In genomic region chr11:109126482-109126881, GRCm38 (mm10) we compare ENCODE assay signal across 13 mouse cellular contexts. TPM values are rescaled to one million over a fixed set of nuclear protein-coding genes. Genes with fewer than 3 reads are reported as not detected.
DNase-seq lines count a peak whose midpoint lies in the region; ATAC-seq and TF ChIP-seq lines count a peak whose summit lies in the region.
"Had no signal": no experiment of that assay in that cellular context is flagged by ENCODE, and none has a peak within 500 bp of the region (broad histone marks: within the 10 kb centered on the region; RNA-seq: fewer than 3 reads in every experiment).

No protein-coding gene starts in this region.

- no peak overlapping the region for H3K4me2 ChIP-seq in hindbrain, postnatal 0 days (ENCODE audit: low read depth, low read length)
- no peak overlapping the region for H3K4me2 ChIP-seq in hindbrain, embryonic 14.5 days (replicated peaks)
- H3K4me2 ChIP-seq in heart, embryonic 12.5 days: no peak overlapping the region
- H3K4me2 ChIP-seq: intestine, embryonic 15.5 days had no signal

- H3K9ac ChIP-seq in hindbrain, postnatal 0 days (replicated peaks; ENCODE audit: low read length): no peak overlapping the region
- no peak overlapping the region for H3K9ac ChIP-seq in hindbrain, embryonic 14.5 days
- no peak overlapping the region for H3K9ac ChIP-seq in heart, embryonic 12.5 days
- H3K9ac ChIP-seq: intestine, embryonic 15.5 days had no signal

- no peaks in the 10 kb centered on the region for H3K27me3 ChIP-seq in hindbrain, postnatal 0 days (ENCODE audit: insufficient read depth, low read length)
- H3K27me3 ChIP-seq in hindbrain, embryonic 14.5 days (ENCODE audit: control insufficient read depth, insufficient read depth, low read length): no peaks in the 10 kb centered on the region
- 0 out of 2 replicates have a peak, but pooled peaks cover 11% of the 10 kb centered on the region for H3K27me3 ChIP-seq in heart, embryonic 12.5 days (replicated peaks)
- H3K27me3 ChIP-seq: intestine, embryonic 15.5 days had no signal

- DNase-seq in hindbrain, postnatal 0 days (ENCODE audit: low spot score): no peak
- DNase-seq in hindbrain, embryonic 14.5 days (ENCODE audit: low spot score): no peak
- peak; percentile 32 for DNase-seq in adrenal gland, adult 8-10 months
- peak; percentile 24 for DNase-seq in lung, postnatal 25 days (ENCODE audit: low spot score)
- DNase-seq in frontal cortex, postnatal 14 days (ENCODE audit: low spot score in 2 of 2): no peak
- no peak for DNase-seq in adipocyte (ENCODE audit: low spot score)
- DNase-seq: cerebellum, postnatal 36 days had no signal

- 71% methylated on average over 7 of the region's 7 CpGs for WGBS in hindbrain, postnatal 0 days
- 72% methylated on average over 7 of the region's 7 CpGs for WGBS in hindbrain, embryonic 14.5 days
- 38% methylated on average over 7 of the region's 7 CpGs for WGBS in heart, embryonic 12.5 days

- ATAC-seq in hindbrain, postnatal 0 days: no peak
- ATAC-seq in hindbrain, embryonic 14.5 days (ENCODE audit: low FRiP score): no peak
- peak; percentile 61; the same call in 1 of the 2 replicates for ATAC-seq in heart, embryonic 12.5 days (ENCODE audit: insufficient number of reproducible peaks, low FRiP score)
- no peak for ATAC-seq in megakaryocyte progenitor cell, adult 5-6 weeks (replicated peaks; ENCODE audit: poor library complexity)
- ATAC-seq: intestine, embryonic 15.5 days had no signal

- no peak for TF ChIP-seq CTCF in hindbrain, postnatal 0 days (IDR thresholded peaks at IDR 0.05; ENCODE audit: low read depth)

- H3K9me3 ChIP-seq in hindbrain, postnatal 0 days (ENCODE audit: low read length): peaks cover 3% of the 10 kb centered on the region; the same call in 1 of the 2 replicates
- H3K9me3 ChIP-seq in hindbrain, embryonic 14.5 days (ENCODE audit: control insufficient read depth, low read length): 0 out of 2 replicates have a peak, but pooled peaks cover 7% of the 10 kb centered on the region
- H3K9me3 ChIP-seq in heart, embryonic 12.5 days (replicated peaks): 0 out of 2 replicates have a peak, but pooled peaks cover 2% of the 10 kb centered on the region
- H3K9me3 ChIP-seq: intestine, embryonic 15.5 days had no signal

- H3K27ac ChIP-seq in hindbrain, postnatal 0 days: peak overlapping the region; percentile 36; the same call in 1 of the 2 replicates
- H3K27ac ChIP-seq in hindbrain, embryonic 14.5 days: no peak overlapping the region
- no peak overlapping the region for H3K27ac ChIP-seq in heart, embryonic 12.5 days (ENCODE audit: poor library complexity, severe bottlenecking)
- H3K27ac ChIP-seq: intestine, embryonic 15.5 days had no signal

- no peaks in the 10 kb centered on the region for H3K36me3 ChIP-seq in hindbrain, postnatal 0 days (ENCODE audit: insufficient read depth, low read length)
- no peaks in the 10 kb centered on the region for H3K36me3 ChIP-seq in hindbrain, embryonic 14.5 days (replicated peaks; ENCODE audit: control insufficient read depth, insufficient read depth)
- H3K36me3 ChIP-seq in heart, embryonic 12.5 days: no peaks in the 10 kb centered on the region
- H3K36me3 ChIP-seq: intestine, embryonic 15.5 days had no signal

- no peak overlapping the region for H3K4me3 ChIP-seq in hindbrain, postnatal 0 days (ENCODE audit: low read length)
- no peak overlapping the region for H3K4me3 ChIP-seq in hindbrain, embryonic 14.5 days (replicated peaks; ENCODE audit: low read length)
- H3K4me3 ChIP-seq in heart, embryonic 12.5 days: no peak overlapping the region
- H3K4me3 ChIP-seq: intestine, embryonic 15.5 days had no signal

- no peaks in the 10 kb centered on the region for H3K4me1 ChIP-seq in hindbrain, postnatal 0 days (ENCODE audit: insufficient read depth, low read length)
- H3K4me1 ChIP-seq in hindbrain, embryonic 14.5 days (replicated peaks; ENCODE audit: control insufficient read depth, insufficient read depth, low read length): no peaks in the 10 kb centered on the region
- H3K4me1 ChIP-seq in heart, embryonic 12.5 days (replicated peaks): no peaks in the 10 kb centered on the region
- H3K4me1 ChIP-seq: intestine, embryonic 15.5 days had no signal

RNA-seq across cellular contexts. Expression of gene E030025P04Rik, which starts 17.7 kb away (rescaled TPM):
- not detected in 2 replicates for total RNA-seq in hindbrain, postnatal 0 days (2014; rRNA removed)
- polyA plus RNA-seq in hindbrain, postnatal 0 days (2015; fragmentation: Nextera tagmentation; extraction: Ambion mirVana): not detected in 2 replicates
- not detected in 2 replicates for polyA plus RNA-seq in hindbrain, embryonic 14.5 days (2014; fragmentation: Nextera tagmentation; extraction: Ambion mirVana)
- total RNA-seq in adrenal gland, adult 8-10 months (2022): not detected
- not detected in 2 replicates for polyA plus RNA-seq in heart, embryonic 12.5 days (2016; fragmentation: Nextera tagmentation; extraction: Ambion mirVana)
- total RNA-seq in megakaryocyte progenitor cell, adult 5-6 weeks (2015): not detected in 2 replicates
- not detected in 2 replicates for total RNA-seq in megakaryocyte progenitor cell, adult 5-6 weeks (2017)
- total RNA-seq: left cerebral cortex, postnatal 10 days; megakaryocyte-erythroid progenitor cell, adult 5-6 weeks had no signal
- polyA plus RNA-seq: intestine, embryonic 15.5 days; neural tube, embryonic 14.5 days had no signal

Comparison
In these comparisons a context has a peak if more than half of its experiments do, and no peak if none do; other contexts are left out.
1. DNase-seq: peak in adrenal gland, adult 8-10 months (single experiment) and lung, postnatal 25 days (single experiment); none in hindbrain, postnatal 0 days (single experiment), hindbrain, embryonic 14.5 days (single experiment), frontal cortex, postnatal 14 days (0 of 2) and adipocyte (single experiment).